Mouse (Mus musculus): ENCODE results near the gene 4921517D22Rik. TPM values are rescaled to one million over a fixed set of nuclear protein-coding genes. Genes with fewer than 3 reads are reported as not detected.

Gene 4921517D22Rik
- polyA plus RNA-seq, 2 experiments, result not detected

- 88% methylated on average over 7 of the region's 7 CpGs for WGBS (ENCODE audit: insufficient replicate concordance)
- Histone ChIP-seq H3K27me3 (ENCODE audit: control insufficient read depth, insufficient read depth, low read length) (no peaks in the 10 kb centered on the region), H3K4me1 (replicated peaks; ENCODE audit: control insufficient read depth in 2 of 2, insufficient read depth in 2 of 2, low read length in 1 of 2) (peaks cover 36 to 39% of the 10 kb centered on the region in 2 experiments), H3K9me3 (ENCODE audit: control insufficient read depth, low read length) (no peaks in the 10 kb centered on the region), H3K4me3 (ENCODE audit: insufficient read depth in 1 of 2, low read depth in 2 of 2, low read length in 2 of 2) (no peak overlapping the region), H3K4me2 (ENCODE audit: low read depth) (no peak overlapping the region), H3K9ac (replicated peaks) (no peak overlapping the region), H3K36me3 (replicated peaks; ENCODE audit: control insufficient read depth, insufficient read depth, low read depth) (peaks cover 75% of the 10 kb centered on the region), H3K27ac (no peak overlapping the region)
- ATAC-seq (ENCODE audit: insufficient read depth) (no peak), DNase-seq (ENCODE audit: low read depth in 3 of 3, low spot score in 3 of 3) (no peak)
- TF ChIP-seq EP300 (IDR thresholded peaks at IDR 0.05; ENCODE audit: low read depth) (no peak), CTCF (IDR thresholded peaks at IDR 0.05; ENCODE audit: low read depth) (no peak)
These were observed 56.1 kb downstream of the 4921517D22Rik start for GRCm38 (mm10) chr13:59637800-59638199.

Other genes starting within 250 kb of the 4921517D22Rik start
- gene Agtpbp1, start 108.9 kb downstream of the 4921517D22Rik start, polyA plus RNA-seq (2012; rRNA removed), result 4.8 and 5.3 TPM in 2 replicates
- gene Agtpbp1, start 108.9 kb downstream of the 4921517D22Rik start, polyA plus RNA-seq (2014; fragmentation: Nextera tagmentation; extraction: Ambion mirVana), result 9.6 and 10.3 TPM in 2 replicates
- gene Naa35, start 108.8 kb downstream of the 4921517D22Rik start, polyA plus RNA-seq (2012; rRNA removed), result 12.0 and 12.6 TPM in 2 replicates
- gene Naa35, start 108.8 kb downstream of the 4921517D22Rik start, polyA plus RNA-seq (2014; fragmentation: Nextera tagmentation; extraction: Ambion mirVana), result 23.2 and 27.1 TPM in 2 replicates
- 19.8 and 25.5 TPM in 2 replicates for gene Golm1, start 18.3 kb downstream of the 4921517D22Rik start, polyA plus RNA-seq (2012; rRNA removed)
- gene Golm1, start 18.3 kb downstream of the 4921517D22Rik start, polyA plus RNA-seq (2014; fragmentation: Nextera tagmentation; extraction: Ambion mirVana), result 43.3 and 44.8 TPM in 2 replicates
- 0.01 TPM in 1 of 2 replicates, not detected in the other for gene Spata31d1a, start 16.2 kb upstream of the 4921517D22Rik start, polyA plus RNA-seq (2012; rRNA removed)
- not detected in 2 replicates for gene Spata31d1a, start 16.2 kb upstream of the 4921517D22Rik start, polyA plus RNA-seq (2014; fragmentation: Nextera tagmentation; extraction: Ambion mirVana)
- not detected in 2 replicates for gene Spata31d1b, start 18.2 kb upstream of the 4921517D22Rik start, polyA plus RNA-seq (2012; rRNA removed)
- gene Spata31d1b, start 18.2 kb upstream of the 4921517D22Rik start, polyA plus RNA-seq (2014; fragmentation: Nextera tagmentation; extraction: Ambion mirVana), result not detected in 2 replicates
- 0.02 TPM in 1 of 2 replicates, not detected in the other for gene Spata31d1d, start 37.6 kb upstream of the 4921517D22Rik start, polyA plus RNA-seq (2012; rRNA removed)
- gene Spata31d1d, start 37.6 kb upstream of the 4921517D22Rik start, polyA plus RNA-seq (2014; fragmentation: Nextera tagmentation; extraction: Ambion mirVana), result 0.03 TPM in 1 of 2 replicates, not detected in the other
- gene 1700014D04Rik, start 52.6 kb upstream of the 4921517D22Rik start, polyA plus RNA-seq (2012; rRNA removed), result 0.02 and 0.03 TPM in 2 replicates
- gene 1700014D04Rik, start 52.6 kb upstream of the 4921517D22Rik start, polyA plus RNA-seq (2014; fragmentation: Nextera tagmentation; extraction: Ambion mirVana), result 0.03 and 0.33 TPM in 2 replicates
- 120 and 138 TPM in 2 replicates for gene Isca1, start 75.7 kb upstream of the 4921517D22Rik start, polyA plus RNA-seq (2012; rRNA removed)
- 252 and 281 TPM in 2 replicates for gene Isca1, start 75.7 kb upstream of the 4921517D22Rik start, polyA plus RNA-seq (2014; fragmentation: Nextera tagmentation; extraction: Ambion mirVana)
- 0.35 TPM in 1 of 2 replicates, not detected in the other for gene Gm49354, start 88.1 kb upstream of the 4921517D22Rik start, polyA plus RNA-seq (2012; rRNA removed)
- gene Gm49354, start 88.1 kb upstream of the 4921517D22Rik start, polyA plus RNA-seq (2014; fragmentation: Nextera tagmentation; extraction: Ambion mirVana), result not detected in 2 replicates
- 21.7 and 40.3 TPM in 2 replicates for gene Tut7, start 129.0 kb upstream of the 4921517D22Rik start, polyA plus RNA-seq (2012; rRNA removed)
- 45.3 and 47.0 TPM in 2 replicates for gene Tut7, start 129.0 kb upstream of the 4921517D22Rik start, polyA plus RNA-seq (2014; fragmentation: Nextera tagmentation; extraction: Ambion mirVana)

All from liver, embryonic 14.5 days (tissue).